Mouse (Mus musculus) limb, embryonic 13.5 days (tissue): ENCODE measurements at regions not wholly inside any gene's neighbourhood (a gene's known extent, or its start where the extent isn't known, plus 50 kb on each side); places are given as distances from the start of the nearest gene placed in this dataset.

ENCODE experiments used
- ATAC-seq: fragments of 200-750 bp; cut with Nextera tagmentation; 2 replicates; pipeline ENCODE4 v1.8.0; 2017; ENCODE audit warnings: low read depth, moderate number of reproducible peaks, moderate TSS enrichment; ENCODE audit not compliant: low FRiP score
- H3K27ac ChIP-seq: fragments of 300-500 bp; sonication (generic); 2 replicates; pipeline ENCODE4 v1.5.1; 2015; ENCODE audit warnings: inconsistent platforms, mild to moderate bottlenecking, moderate library complexity
- H3K27me3 ChIP-seq: fragments of 300-500 bp; sonication (generic); 2 replicates; pipeline ENCODE4 v1.6.1; 2015; ENCODE audit warnings: mild to moderate bottlenecking, inconsistent platforms
- H3K36me3 ChIP-seq: fragments of 300-500 bp; sonication (generic); 2 replicates; pipeline ENCODE4 v1.6.1; 2015; ENCODE audit warnings: inconsistent platforms, mild to moderate bottlenecking, moderate library complexity
- H3K4me1 ChIP-seq: fragments of 300-500 bp; sonication (generic); 2 replicates; pipeline ENCODE4 v1.6.1; 2015; ENCODE audit warnings: inconsistent platforms
- H3K4me2 ChIP-seq: fragments of 300-500 bp; sonication (generic); replicated peaks from 2 replicates; pipeline ENCODE4 v1.6.1; 2015; ENCODE audit warnings: inconsistent platforms, mild to moderate bottlenecking, moderate library complexity
- H3K4me3 ChIP-seq: fragments of 300-500 bp; sonication (generic); 2 replicates; pipeline ENCODE4 v1.5.1; 2015; ENCODE audit warnings: moderate library complexity, mild to moderate bottlenecking, inconsistent platforms
- H3K9ac ChIP-seq: fragments of 300-500 bp; sonication (generic); 2 replicates; pipeline ENCODE4 v1.6.1; 2015; ENCODE audit warnings: mild to moderate bottlenecking, inconsistent platforms
- H3K9me3 ChIP-seq: fragments of 300-500 bp; sonication (generic); 2 replicates; pipeline ENCODE4 v1.6.1; 2016; ENCODE audit warnings: inconsistent platforms
- WGBS: fragments of 180-500 bp; shearing (Covaris S2); methylation state at CpG from one replicate; pipeline ENCODE4 v1.1.7; 2015; 5-methylcytosine and 5-hydroxymethylcytosine counted together

GRCm38 (mm10) chr12:68862991-68863356 is 296.0 kb downstream of the Rps29 start:
- no peak for ATAC-seq
- Histone ChIP-seq H3K27me3 (no peaks in the 10 kb centered on the region), H3K9me3 (no peaks in the 10 kb centered on the region), H3K36me3 (no peaks in the 10 kb centered on the region), H3K4me2 (no peak overlapping the region), H3K4me3 (no peak overlapping the region), H3K9ac (no peak overlapping the region), H3K4me1 (no peaks in the 10 kb centered on the region), H3K27ac (no peak overlapping the region)
- 75% methylated on average over 3 of the region's 3 CpGs for WGBS

GRCm38 (mm10) chr12:68862313-68862990 is 296.5 kb downstream of the Rps29 start:
- no peak overlapping the region for H3K9ac ChIP-seq
- H3K4me3 ChIP-seq = no peak overlapping the region
- no peak for ATAC-seq
- WGBS = 44% methylated on average over 5 of the region's 5 CpGs
- no peaks in the 10 kb centered on the region for H3K9me3 ChIP-seq
- H3K4me2 ChIP-seq = no peak overlapping the region
- no peaks in the 10 kb centered on the region for H3K4me1 ChIP-seq
- no peak overlapping the region for H3K27ac ChIP-seq
- H3K36me3 ChIP-seq = no peaks in the 10 kb centered on the region
- H3K27me3 ChIP-seq = no peaks in the 10 kb centered on the region

- Histone ChIP-seq H3K4me2 (no peak overlapping the region), H3K27me3 (no peaks in the 10 kb centered on the region), H3K4me3 (no peak overlapping the region), H3K9ac (no peak overlapping the region), H3K4me1 (no peaks in the 10 kb centered on the region), H3K36me3 (no peaks in the 10 kb centered on the region), H3K9me3 (no peaks in the 10 kb centered on the region), H3K27ac (no peak overlapping the region)
- 73% methylated on average over 2 of the region's 2 CpGs for WGBS
- ATAC-seq = no peak
Measured at GRCm38 (mm10) chr12:68860332-68860731, 298.7 kb downstream of the Rps29 start.

- H3K4me1 ChIP-seq = no peaks in the 10 kb centered on the region
- H3K27ac ChIP-seq = no peak overlapping the region
- H3K4me2 ChIP-seq = no peak overlapping the region
- no peaks in the 10 kb centered on the region for H3K9me3 ChIP-seq
- no peaks in the 10 kb centered on the region for H3K27me3 ChIP-seq
- 80% methylated on average over 9 of the region's 9 CpGs for WGBS
- H3K4me3 ChIP-seq = no peak overlapping the region
- no peaks in the 10 kb centered on the region for H3K36me3 ChIP-seq
- H3K9ac ChIP-seq = no peak overlapping the region
- no peak for ATAC-seq
Measured at GRCm38 (mm10) chr12:68849616-68850140, 309.3 kb downstream of the Rps29 start.

- ATAC-seq = no peak
- Histone ChIP-seq H3K36me3 (no peaks in the 10 kb centered on the region), H3K4me1 (no peaks in the 10 kb centered on the region), H3K4me3 (no peak overlapping the region), H3K9ac (no peak overlapping the region), H3K4me2 (no peak overlapping the region), H3K27ac (no peak overlapping the region), H3K27me3 (no peaks in the 10 kb centered on the region), H3K9me3 (no peaks in the 10 kb centered on the region)
- WGBS = 92% methylated on average over 8 of the region's 8 CpGs
Measured at GRCm38 (mm10) chr12:68840815-68841214, 318.2 kb downstream of the Rps29 start.

GRCm38 (mm10) chr12:68840156-68840555 is 318.8 kb downstream of the Rps29 start:
- Histone ChIP-seq H3K9ac (no peak overlapping the region), H3K4me2 (no peak overlapping the region), H3K36me3 (no peaks in the 10 kb centered on the region), H3K27ac (no peak overlapping the region), H3K4me1 (no peaks in the 10 kb centered on the region), H3K27me3 (no peaks in the 10 kb centered on the region), H3K9me3 (no peaks in the 10 kb centered on the region), H3K4me3 (no peak overlapping the region)
- 90% methylated on average over 2 of the region's 2 CpGs for WGBS
- ATAC-seq = no peak

- Histone ChIP-seq H3K27ac (no peak overlapping the region), H3K36me3 (no peaks in the 10 kb centered on the region), H3K9ac (no peak overlapping the region), H3K27me3 (no peaks in the 10 kb centered on the region), H3K9me3 (no peaks in the 10 kb centered on the region), H3K4me2 (no peak overlapping the region), H3K4me1 (no peaks in the 10 kb centered on the region), H3K4me3 (no peak overlapping the region)
- 85% methylated on average over 3 of the region's 3 CpGs for WGBS
- no peak for ATAC-seq
Measured at GRCm38 (mm10) chr12:68836023-68836422, 323.0 kb downstream of the Rps29 start.

GRCm38 (mm10) chr12:68833914-68834313 is 325.1 kb downstream of the Rps29 start:
- ATAC-seq = no peak
- 71% methylated on average over 4 of the region's 4 CpGs for WGBS

GRCm38 (mm10) chr12:68829404-68829803 is 329.6 kb downstream of the Rps29 start:
- Histone ChIP-seq H3K36me3 (no peaks in the 10 kb centered on the region), H3K4me1 (no peaks in the 10 kb centered on the region), H3K27ac (no peak overlapping the region), H3K9me3 (no peaks in the 10 kb centered on the region), H3K4me3 (no peak overlapping the region), H3K9ac (no peak overlapping the region), H3K4me2 (no peak overlapping the region), H3K27me3 (no peaks in the 10 kb centered on the region)
- no peak for ATAC-seq
- 61% methylated on average over 3 of the region's 3 CpGs for WGBS

More at GRCm38 (mm10) chr12:68833914-68834313, 325.1 kb downstream of the Rps29 start:
- no peak overlapping the region for H3K27ac ChIP-seq
- H3K9ac ChIP-seq = no peak overlapping the region
- H3K27me3 ChIP-seq = no peaks in the 10 kb centered on the region
- no peak overlapping the region for H3K4me3 ChIP-seq
- no peak overlapping the region for H3K4me2 ChIP-seq
- H3K36me3 ChIP-seq = no peaks in the 10 kb centered on the region
- H3K4me1 ChIP-seq = no peaks in the 10 kb centered on the region
- no peaks in the 10 kb centered on the region for H3K9me3 ChIP-seq

- H3K4me1 ChIP-seq = no peaks in the 10 kb centered on the region
- H3K9me3 ChIP-seq = no peaks in the 10 kb centered on the region
- whole genome bisulfite sequencing = 84% methylated on average over 9 of the region's 9 CpGs
- ATAC-seq = no peak
- H3K36me3 ChIP-seq = no peaks in the 10 kb centered on the region
- H3K4me2 ChIP-seq = no peak overlapping the region
- no peaks in the 10 kb centered on the region for H3K27me3 ChIP-seq
- no peak overlapping the region for H3K27ac ChIP-seq
- no peak overlapping the region for H3K9ac ChIP-seq
- no peak overlapping the region for H3K4me3 ChIP-seq
Measured at GRCm38 (mm10) chr12:68827549-68828249, 331.3 kb downstream of the Rps29 start.

GRCm38 (mm10) chr12:68794396-68794795 is 364.6 kb downstream of the Rps29 start:
- 83% methylated on average over 5 of the region's 5 CpGs for WGBS
- no peak for ATAC-seq
- H3K36me3 ChIP-seq = no peaks in the 10 kb centered on the region

GRCm38 (mm10) chr12:68783636-68784035 is 375.4 kb downstream of the Rps29 start:
- Histone ChIP-seq H3K27me3 (no peaks in the 10 kb centered on the region), H3K27ac (no peak overlapping the region), H3K36me3 (no peaks in the 10 kb centered on the region), H3K4me2 (no peak overlapping the region), H3K9ac (no peak overlapping the region), H3K4me3 (no peak overlapping the region), H3K9me3 (no peaks in the 10 kb centered on the region), H3K4me1 (no peaks in the 10 kb centered on the region)
- 92% methylated on average over 4 of the region's 4 CpGs for WGBS
- no peak for ATAC-seq

More at GRCm38 (mm10) chr12:68794396-68794795, 364.6 kb downstream of the Rps29 start:
- Histone ChIP-seq H3K4me3 (no peak overlapping the region), H3K4me2 (no peak overlapping the region), H3K27ac (no peak overlapping the region), H3K9ac (no peak overlapping the region), H3K27me3 (no peaks in the 10 kb centered on the region), H3K4me1 (no peaks in the 10 kb centered on the region), H3K9me3 (no peaks in the 10 kb centered on the region)
